Mouse (Mus musculus): ENCODE measurements around the gene Rnf225. TPM values are rescaled to one million over a fixed set of nuclear protein-coding genes. Genes with fewer than 3 reads are reported as not detected.

Rnf225 gene
- total RNA-seq (2023; ENCODE audit: inconsistent age): 0.72 to 0.93 TPM (median 0.88 TPM) in 4 replicates

DNA sequence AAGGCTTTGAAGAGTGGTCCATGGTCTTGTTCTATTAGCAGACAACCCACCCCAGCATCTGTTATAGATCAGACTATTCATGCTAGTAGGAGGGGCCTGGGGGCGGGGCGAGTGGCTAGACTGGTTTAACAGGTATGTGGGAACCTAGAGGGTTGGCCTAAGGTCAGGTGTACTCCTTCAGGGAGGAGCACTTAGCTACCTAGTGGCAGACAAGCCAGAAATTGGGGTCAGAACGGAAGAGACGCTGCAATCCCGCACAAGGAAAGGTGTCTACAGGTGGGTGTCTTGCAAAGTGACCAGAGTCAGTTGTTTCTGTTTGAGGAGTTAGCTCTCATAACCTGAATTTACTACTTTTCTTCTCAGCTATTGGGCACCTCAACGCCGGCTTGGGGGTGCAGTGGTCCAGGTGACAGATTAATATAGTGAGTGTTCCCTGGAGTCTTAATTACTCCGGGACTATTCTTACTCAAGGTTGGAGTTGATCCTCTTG lies at the start of gene Rnf225:
Gene Rnf225, plus strand, starts transcription at position 226 of the 490 bp plus-strand sequence.

DNA sequence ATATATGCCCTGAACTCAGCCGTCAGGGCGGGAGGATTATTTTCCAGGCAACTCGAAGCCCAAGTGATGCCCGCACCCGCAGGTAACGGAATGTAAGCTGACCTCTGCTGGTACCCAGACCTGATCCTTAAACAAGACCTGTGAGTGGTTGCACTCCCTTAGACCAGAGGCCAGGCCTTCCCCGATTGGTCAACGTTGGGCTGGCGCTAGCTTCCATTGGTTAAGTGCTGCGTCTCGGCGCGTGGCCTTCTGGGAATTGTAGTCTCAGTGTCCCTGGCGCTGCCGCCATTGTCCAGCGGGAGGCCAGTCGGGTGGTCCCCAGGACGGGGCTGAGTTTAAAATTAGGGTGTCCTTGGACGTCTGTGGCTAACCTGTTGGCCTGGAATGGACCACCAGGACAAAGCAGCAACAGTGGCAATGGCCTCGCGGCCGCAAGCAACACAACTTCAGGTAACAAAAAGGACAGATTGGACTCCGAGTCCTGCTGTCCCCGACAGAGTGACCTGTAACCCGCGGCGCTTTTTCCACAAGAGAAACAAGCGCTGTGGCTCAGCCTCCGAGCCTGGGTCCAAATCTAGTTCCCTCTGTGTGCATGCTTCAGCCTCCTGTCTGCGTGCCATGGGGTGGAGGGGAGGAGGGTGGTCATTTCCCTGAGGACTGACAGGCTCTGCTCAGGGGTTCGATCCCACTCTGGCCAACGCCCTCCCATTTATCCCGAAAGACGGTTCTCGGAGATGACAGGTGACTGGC lies 46.1 kb upstream of the Rnf225 start, which contains the start of gene Zfp128:
Gene Zfp128, plus strand, starts transcription at position 267 of the 750 bp plus-strand sequence.

DNA sequence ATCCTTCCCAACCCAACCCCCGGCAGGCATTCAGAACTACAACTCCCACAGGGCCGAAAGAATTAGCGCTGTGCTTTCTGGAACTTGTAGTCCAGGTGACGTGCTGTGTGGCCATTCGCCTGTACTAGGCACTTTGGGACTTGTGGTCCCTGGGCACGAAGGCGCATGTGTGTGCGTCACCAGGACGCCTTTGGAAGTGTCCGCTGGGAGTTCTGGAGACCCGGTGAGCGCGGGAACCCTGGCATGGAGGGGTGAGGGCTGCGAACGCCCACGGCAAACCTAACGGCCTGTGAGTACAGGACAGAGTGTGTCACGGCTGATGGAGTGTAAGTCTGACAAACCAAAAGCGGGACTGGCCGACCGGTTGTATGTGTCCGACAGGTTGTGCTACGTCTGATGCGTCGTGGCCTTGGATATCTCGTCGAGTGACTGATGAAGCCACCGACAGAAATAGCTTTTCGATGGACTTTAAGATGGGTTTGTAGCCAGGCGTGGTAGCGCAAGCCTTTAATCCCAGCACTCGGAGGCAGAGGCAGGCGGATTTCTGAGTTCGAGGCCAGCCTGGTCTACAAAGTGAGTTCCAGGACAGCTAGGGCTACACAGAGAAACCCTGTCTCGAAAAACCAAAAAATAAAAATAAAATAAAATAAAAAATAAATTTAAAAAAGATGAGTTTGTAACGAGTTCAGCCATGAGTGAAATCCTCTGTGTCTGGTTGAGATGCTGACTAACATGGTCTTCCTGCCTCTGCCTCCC lies 29.4 kb upstream of the Rnf225 start, which contains the start of gene Zscan22:
Gene Zscan22, plus strand, starts transcription at position 161 of the 756 bp plus-strand sequence.

DNA sequence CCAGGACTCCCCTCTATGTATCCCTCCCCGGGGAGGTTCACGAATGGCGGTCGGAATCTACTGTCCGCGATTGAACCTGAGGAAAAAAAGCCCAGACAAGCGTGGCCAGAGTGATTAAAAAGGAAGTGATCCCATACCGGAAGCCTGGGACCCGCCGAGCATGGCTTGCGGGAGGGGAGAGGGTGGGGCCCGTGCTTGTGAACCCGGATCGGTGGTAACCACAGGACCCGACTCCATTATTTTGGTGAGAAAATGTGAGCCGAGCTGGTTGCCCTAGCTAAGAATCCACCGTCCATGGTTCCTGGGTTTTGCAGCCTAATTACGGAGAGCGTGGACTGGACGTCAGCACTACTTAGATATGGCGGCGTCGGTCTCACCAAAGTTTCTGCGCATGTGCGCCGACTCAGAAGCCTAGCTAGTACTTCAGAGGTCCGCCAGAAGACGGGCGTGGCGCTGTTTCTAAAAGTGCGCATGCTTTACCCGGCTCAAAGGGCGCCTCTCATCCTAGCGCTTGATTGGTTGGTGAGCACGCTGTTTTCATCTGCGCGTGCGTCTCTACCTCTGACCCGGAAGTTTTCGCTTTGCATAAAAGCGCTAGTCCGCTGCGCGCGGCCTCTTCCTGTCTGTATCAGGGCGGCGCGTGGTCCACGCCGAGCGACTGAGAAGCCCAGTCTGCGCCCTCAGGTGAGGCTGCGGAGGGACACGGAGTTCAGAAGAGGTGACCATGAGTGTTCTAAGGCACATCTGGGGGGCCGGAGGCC lies 5.3 kb upstream of the Rnf225 start, which contains the start of gene Rps5:
Gene Rps5, plus strand, starts transcription at position 586 of the 761 bp plus-strand sequence.

DNA sequence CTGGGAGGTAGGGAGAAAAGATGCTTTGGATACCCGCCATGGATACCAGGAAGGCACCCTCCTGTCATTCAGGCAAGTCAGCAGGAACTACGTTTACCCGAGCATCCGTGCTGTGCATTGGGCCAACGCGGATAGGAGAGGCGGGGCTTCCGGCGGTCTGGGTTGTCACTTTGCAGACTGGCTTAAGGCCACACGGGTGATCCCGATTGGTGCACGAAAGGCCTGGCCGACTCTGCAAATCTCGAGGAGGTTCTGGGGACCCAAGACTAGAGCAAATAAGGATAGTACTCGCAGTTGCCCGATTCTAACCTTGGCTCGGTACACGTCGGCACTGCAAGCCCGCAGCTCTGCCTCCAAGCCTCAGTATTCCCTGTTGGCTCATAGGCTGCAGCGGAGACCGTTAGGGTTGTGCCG lies 38.5 kb downstream of the Rnf225 start, which contains the start of gene Zfp324:
Gene Zfp324, plus strand, starts transcription at position 161 of the 414 bp plus-strand sequence.

DNA sequence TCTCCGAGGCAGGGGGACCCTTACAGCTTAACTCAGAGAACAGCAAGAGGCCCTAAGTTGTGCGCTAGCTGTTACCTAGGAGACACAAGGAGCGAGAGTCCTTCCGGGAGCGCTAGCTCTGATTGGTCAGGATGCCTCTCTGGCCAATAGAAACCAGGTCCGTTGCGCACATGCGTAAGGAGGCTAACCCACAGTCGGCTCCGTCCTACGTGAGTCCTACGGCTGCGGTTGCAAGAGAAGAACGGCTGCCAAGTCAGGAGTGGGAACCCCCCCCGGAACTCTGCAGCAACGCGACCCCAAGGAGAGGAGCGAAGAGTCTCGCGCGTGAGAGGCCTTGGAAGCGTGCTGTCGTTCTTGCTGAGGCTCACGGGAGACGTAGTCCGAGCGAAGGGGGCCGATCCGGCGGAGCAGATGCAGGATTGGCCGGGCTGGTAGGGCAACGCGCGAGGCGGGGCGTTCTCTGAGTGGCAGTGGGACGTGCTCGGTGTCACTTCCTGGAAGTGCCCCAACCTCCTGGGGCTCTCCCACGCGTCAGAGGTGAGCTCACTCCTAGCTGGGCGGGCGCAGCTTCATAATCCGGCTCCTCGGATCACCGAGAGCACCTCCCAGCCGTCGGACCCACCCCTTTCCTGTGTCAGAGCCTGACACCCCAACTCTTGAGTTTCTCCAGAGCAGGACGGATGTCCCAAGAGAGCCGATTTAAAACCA lies 50.6 kb downstream of the Rnf225 start, which contains the start of gene Zfp446:
Gene Zfp446, plus strand, starts transcription at position 167 of the 708 bp plus-strand sequence.

Other genes with a start within 250 kb of the Rnf225 start
- gene Vmn2r55, start 242.4 kb upstream of the Rnf225 start, total RNA-seq (2023; ENCODE audit: inconsistent age): not detected in 4 replicates
- gene Vmn2r56, start 192.4 kb upstream of the Rnf225 start, total RNA-seq (2023; ENCODE audit: inconsistent age): not detected in 4 replicates
- 28.7 to 36.2 TPM (median 31.8 TPM) in 4 replicates for gene Zscan18, start 123.8 kb upstream of the Rnf225 start, total RNA-seq (2023; ENCODE audit: inconsistent age)
- gene Zfp329, start 108.6 kb upstream of the Rnf225 start, total RNA-seq (2023; ENCODE audit: inconsistent age): 8.4 to 10.4 TPM (median 9.0 TPM) in 4 replicates
- gene Zfp110, start 92.7 kb upstream of the Rnf225 start, total RNA-seq (2023; ENCODE audit: inconsistent age): 98.9 to 124 TPM (median 114 TPM) in 4 replicates
- 1.8 to 2.8 TPM (median 2.4 TPM) in 4 replicates for gene Zfp128, start 46.2 kb upstream of the Rnf225 start, total RNA-seq (2023; ENCODE audit: inconsistent age)
- 12.3 to 14.5 TPM (median 13.4 TPM) in 4 replicates for gene Zscan22, start 29.6 kb upstream of the Rnf225 start, total RNA-seq (2023; ENCODE audit: inconsistent age)
- gene Rps5, start 5.1 kb upstream of the Rnf225 start, total RNA-seq (2023; ENCODE audit: inconsistent age): 2,171 to 2,345 TPM (median 2,206 TPM) in 4 replicates
- 3.4 to 4.0 TPM (median 3.8 TPM) in 4 replicates for gene Zfp324, start 38.4 kb downstream of the Rnf225 start, total RNA-seq (2023; ENCODE audit: inconsistent age)
- gene Zfp446, start 50.4 kb downstream of the Rnf225 start, total RNA-seq (2023; ENCODE audit: inconsistent age): 8.2 to 10.2 TPM (median 9.2 TPM) in 4 replicates
- not detected in 4 replicates for gene Slc27a5, start 70.8 kb downstream of the Rnf225 start, total RNA-seq (2023; ENCODE audit: inconsistent age)
- 355 to 399 TPM (median 376 TPM) in 4 replicates for gene Trim28, start 71.7 kb downstream of the Rnf225 start, total RNA-seq (2023; ENCODE audit: inconsistent age)
- 4.4 to 8.6 TPM (median 5.6 TPM) in 4 replicates for gene Zbtb45, start 82.6 kb downstream of the Rnf225 start, total RNA-seq (2023; ENCODE audit: inconsistent age)
- 92.4 to 120 TPM (median 103 TPM) in 4 replicates for gene Chmp2a, start 107.4 kb downstream of the Rnf225 start, total RNA-seq (2023; ENCODE audit: inconsistent age)
- 83.4 to 96.0 TPM (median 89.6 TPM) in 4 replicates for gene Ube2m, start 110.9 kb downstream of the Rnf225 start, total RNA-seq (2023; ENCODE audit: inconsistent age)
- 0.51 to 0.87 TPM (median 0.72 TPM) in 4 replicates for gene Mzf1, start 127.3 kb downstream of the Rnf225 start, total RNA-seq (2023; ENCODE audit: inconsistent age)
- not detected in 4 replicates for gene Vmn1r85, start 167.8 kb downstream of the Rnf225 start, total RNA-seq (2023; ENCODE audit: inconsistent age)
- gene Vmn1r86, start 192.5 kb downstream of the Rnf225 start, total RNA-seq (2023; ENCODE audit: inconsistent age): not detected in 4 replicates
- gene Vmn1r87, start 212.7 kb downstream of the Rnf225 start, total RNA-seq (2023; ENCODE audit: inconsistent age): not detected in 4 replicates
- 0.09 to 0.16 TPM (median 0.12 TPM) in 4 replicates for gene Vmn1r88, start 232.2 kb downstream of the Rnf225 start, total RNA-seq (2023; ENCODE audit: inconsistent age)

All from B cell, adult (primary cell).